Mouse (Mus musculus): ENCODE results near the gene Gm8362. TPM values are rescaled to one million over a fixed set of nuclear protein-coding genes. Genes with fewer than 3 reads are reported as not detected.

The Gm8362 gene
- polyA plus RNA-seq (2017; shearing (Covaris generic)) = 0.39 TPM

GRCm38 (mm10) chr14:6774311-6774710 lies at the start of gene Gm8362:
Gene Gm8362 (minus strand): TSS chr14:6774411.

GRCm38 (mm10) chr14:6742232-6742631 lies 32.0 kb downstream of the Gm8362 start, which contains the start of gene Gm3636:
Gene Gm3636 (minus strand): TSS chr14:6742332.

GRCm38 (mm10) chr14:6720151-6720550 lies 54.1 kb downstream of the Gm8362 start, which contains the start of gene Gm8050:
Gene Gm8050 (minus strand): TSS chr14:6720251.

Other genes starting within 250 kb of the Gm8362 start
- not detected for gene Gm8356, start 237.1 kb downstream of the Gm8362 start, polyA plus RNA-seq (2017; shearing (Covaris generic))
- gene Gm3629, start 183.8 kb downstream of the Gm8362 start, polyA plus RNA-seq (2017; shearing (Covaris generic)) = not detected
- gene Gm3460, start 152.0 kb downstream of the Gm8362 start, polyA plus RNA-seq (2017; shearing (Covaris generic)) = 1.2 TPM
- 0.29 TPM for gene Gm10251, start 90.2 kb downstream of the Gm8362 start, polyA plus RNA-seq (2017; shearing (Covaris generic))
- gene Gm8050, start 54.2 kb downstream of the Gm8362 start, polyA plus RNA-seq (2017; shearing (Covaris generic)) = not detected
- 3.1 TPM for gene Gm3636, start 32.1 kb downstream of the Gm8362 start, polyA plus RNA-seq (2017; shearing (Covaris generic))
- not detected for gene Gm3642, start 65.9 kb upstream of the Gm8362 start, polyA plus RNA-seq (2017; shearing (Covaris generic))
- gene Gm3667, start 115.6 kb upstream of the Gm8362 start, polyA plus RNA-seq (2017; shearing (Covaris generic)) = not detected
- gene Gm6356, start 199.4 kb upstream of the Gm8362 start, polyA plus RNA-seq (2017; shearing (Covaris generic)) = not detected

Measured in effector memory CD4-positive, alpha-beta T cell, adult 7 months (primary cell).